Mouse (Mus musculus) liver, embryonic 14.5 days (tissue): ENCODE data around the gene Cd52. TPM values are rescaled to one million over a fixed set of nuclear protein-coding genes. Genes with fewer than 3 reads are reported as not detected.

Experiments
- ATAC-seq: fragments of 200-750 bp; cut with Nextera tagmentation; 2 replicates; pipeline ENCODE4 v1.8.0; 2017; ENCODE audit warnings: moderate number of reproducible peaks, mild to moderate bottlenecking, moderate library complexity; ENCODE audit not compliant: insufficient read depth
- DNase-seq, 3 experiments: peaks; one replicate each; pipeline ENCODE4 v3.0.0-alpha.2; 2012 to 2013; ENCODE audit warnings: low read depth in 3 of 3, low spot score in 3 of 3
- H3K27ac ChIP-seq: fragments of 300-500 bp; sonication (generic); 2 replicates; pipeline ENCODE4 v1.5.1; 2014; ENCODE audit warnings: moderate library complexity, mild to moderate bottlenecking, control low read depth, inconsistent platforms
- H3K27me3 ChIP-seq: fragments of 300-500 bp; sonication (generic); 2 replicates; pipeline ENCODE4 v1.6.1; 2014; ENCODE audit warnings: mild to moderate bottlenecking, low read length, moderate library complexity; ENCODE audit not compliant: control insufficient read depth, insufficient read depth
- H3K36me3 ChIP-seq: fragments of 300-500 bp; sonication (generic); replicated peaks from 2 replicates; pipeline ENCODE4 v1.6.1; 2014; ENCODE audit warnings: low read depth; ENCODE audit not compliant: control insufficient read depth, insufficient read depth
- H3K4me1 ChIP-seq, 2 experiments: fragments of 200-500 bp in 1 of 2; fragments of 300-500 bp in 1 of 2; sonication (generic) in 1 of 2; replicated peaks; 2 replicates each; pipeline ENCODE4 v1.6.1; 2012 to 2014; ENCODE audit warnings: antibody characterized with exemption in 1 of 2, inconsistent platforms in 1 of 2, low read length in 1 of 2; ENCODE audit not compliant: control insufficient read depth in 2 of 2, insufficient read depth in 2 of 2
- H3K4me2 ChIP-seq: fragments of 300-500 bp; sonication (generic); 2 replicates; pipeline ENCODE4 v1.6.1; 2014; ENCODE audit warnings: low read depth, mild to moderate bottlenecking, control low read depth, moderate library complexity
- H3K4me3 ChIP-seq, 2 experiments: fragments of 200-500 bp in 1 of 2; fragments of 300-500 bp in 1 of 2; sonication (generic) in 1 of 2; 2 replicates each; pipeline ENCODE4 v1.5.1; 2012 to 2014; ENCODE audit warnings: low read depth in 2 of 2, low read length in 2 of 2, mild to moderate bottlenecking in 2 of 2, control low read depth in 1 of 2, inconsistent platforms in 1 of 2, moderate library complexity in 1 of 2; ENCODE audit not compliant: insufficient read depth in 1 of 2
- H3K9ac ChIP-seq: fragments of 300-500 bp; sonication (generic); replicated peaks from 2 replicates; pipeline ENCODE4 v1.6.1; 2014; ENCODE audit warnings: mild to moderate bottlenecking, control low read depth, moderate library complexity
- H3K9me3 ChIP-seq: fragments of 300-500 bp; sonication (generic); 2 replicates; pipeline ENCODE4 v1.6.1; 2016; ENCODE audit warnings: low read length, mixed read lengths; ENCODE audit not compliant: control insufficient read depth
- CTCF ChIP-seq: IDR thresholded peaks from 2 replicates; pipeline ENCODE4 v1.5.1; 2016; ENCODE audit warnings: antibody characterized with exemption, low read depth, control low read depth
- EP300 ChIP-seq: IDR thresholded peaks from 2 replicates; pipeline ENCODE4 v1.6.1; 2016; ENCODE audit warnings: antibody characterized with exemption, low read depth
- WGBS: fragments of 180-500 bp; shearing (Covaris S2); extraction: QIAGEN DNeasy Blood & Tissue Kit; methylation state at CpG from one replicate; pipeline ENCODE4 v1.1.7; 2014; ENCODE audit not compliant: insufficient replicate concordance; 5-methylcytosine and 5-hydroxymethylcytosine counted together
- polyA plus RNA-seq, 2 experiments: library from polyadenylated mRNA; depleted of rRNA in 1 of 2; stranded (reverse) in 1 of 2; unstranded in 1 of 2; fragments of >200 nt; fragmentation: Nextera tagmentation in 1 of 2; extraction: Ambion mirVana in 1 of 2; gene quantifications; 2 replicates each; pipeline versions ENCODE4 v1.2.1 to v1.2.3; 2012 to 2014

The Cd52 gene
- polyA plus RNA-seq, 2 experiments: 17.1 to 36.7 TPM

DNA sequence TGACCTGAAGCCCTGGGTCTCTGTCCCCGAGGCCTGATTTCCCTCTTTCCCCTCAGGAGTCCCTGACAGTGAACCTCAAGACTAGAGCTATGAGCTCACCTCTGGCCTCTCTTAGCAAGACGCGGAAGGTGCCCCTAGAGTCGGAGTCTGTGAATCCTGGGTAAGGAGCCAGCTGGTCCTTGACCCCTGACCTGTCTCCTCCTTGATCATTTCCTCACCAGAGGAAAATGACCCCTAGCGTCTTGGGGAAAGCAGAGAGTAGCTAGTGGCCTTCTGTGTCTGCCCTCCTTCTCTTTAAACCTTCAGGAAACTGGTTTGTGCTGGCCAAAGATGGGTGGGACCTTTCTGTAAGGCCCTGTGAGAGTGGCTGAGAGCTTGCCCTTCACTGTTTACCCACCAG, 13.3 kb upstream of the Cd52 start:
- Histone ChIP-seq H3K27ac (no peak overlapping the region), H3K36me3 (no peaks in the 10 kb centered on the region), H3K4me3 (no peak overlapping the region), H3K9me3 (no peaks in the 10 kb centered on the region), H3K4me2 (no peak overlapping the region), H3K27me3 (no peaks in the 10 kb centered on the region), H3K9ac (no peak overlapping the region), H3K4me1 (peaks cover 4 to 41% of the 10 kb centered on the region in 2 experiments; a peak in 3 of 4 replicates)
- 65% methylated on average over 5 of the region's 5 CpGs for WGBS
- ATAC-seq: no peak
- TF ChIP-seq CTCF (no peak), EP300 (no peak)
- DNase-seq: no peak

- H3K4me1 ChIP-seq: peaks cover 4 to 45% of the 10 kb centered on the region in 2 experiments; a peak in 3 of 4 replicates
- no peaks in the 10 kb centered on the region for H3K36me3 ChIP-seq
- no peak for ATAC-seq
- WGBS: 69% methylated on average over 7 of the region's 7 CpGs
- TF ChIP-seq EP300: no peak
- no peak for TF ChIP-seq CTCF
- H3K27ac ChIP-seq: no peak overlapping the region
- H3K4me3 ChIP-seq: no peak overlapping the region
- H3K9ac ChIP-seq: no peak overlapping the region
- H3K27me3 ChIP-seq: no peaks in the 10 kb centered on the region
- no peak for DNase-seq
- no peaks in the 10 kb centered on the region for H3K9me3 ChIP-seq
- H3K4me2 ChIP-seq: no peak overlapping the region
Observed at GRCm38 (mm10) chr4:134107730-134108129, 12.8 kb upstream of the Cd52 start.

GRCm38 (mm10) chr4:134106105-134106504, 11.2 kb upstream of the Cd52 start:
- Histone ChIP-seq H3K27ac (peak overlapping the region; percentile 59), H3K36me3 (no peaks in the 10 kb centered on the region), H3K9ac (no peak overlapping the region; the same call in 1 of the 2 replicates), H3K9me3 (no peaks in the 10 kb centered on the region), H3K4me3 (no peak overlapping the region), H3K27me3 (no peaks in the 10 kb centered on the region), H3K4me1 (peaks cover 0 to 36% of the 10 kb centered on the region in 2 experiments; a peak in 3 of 4 replicates), H3K4me2 (peak overlapping the region; percentile 28)
- DNase-seq (peak in 2 of 3 experiments; percentile 65 to 70), ATAC-seq (peak; percentile 53)
- 11% methylated on average over 7 of the region's 7 CpGs for whole genome bisulfite sequencing
- TF ChIP-seq EP300: peak; percentile 48; the same call in 1 of the 2 replicates
- no peak for TF ChIP-seq CTCF

GRCm38 (mm10) chr4:134102742-134103119, 7.8 kb upstream of the Cd52 start:
- ATAC-seq (peak; percentile 84), DNase-seq (peak in 2 of 3 experiments; percentile 53)
- TF ChIP-seq CTCF (no peak), EP300 (peak; percentile 33; the same call in 1 of the 2 replicates)
- Histone ChIP-seq H3K9ac (peak overlapping the region; percentile 50), H3K9me3 (no peaks in the 10 kb centered on the region), H3K27ac (peak overlapping the region; percentile 41), H3K27me3 (no peaks in the 10 kb centered on the region), H3K36me3 (no peaks in the 10 kb centered on the region), H3K4me3 (peak overlapping the region; percentile 77 to 95), H3K4me2 (peak overlapping the region; percentile 61), H3K4me1 (peaks cover 0 to 30% of the 10 kb centered on the region in 2 experiments; a peak in 3 of 4 replicates)
- WGBS: 2% methylated on average over 21 of the region's 21 CpGs

GRCm38 (mm10) chr4:134101979-134102741, 7.3 kb upstream of the Cd52 start, which contains the start of gene Ubxn11:
Gene Ubxn11, plus strand, starts transcription at chr4:134102570.
- TF ChIP-seq EP300 (no peak), CTCF (no peak)
- H3K4me2 ChIP-seq: peak within 1 kb of the TSS; percentile 61
- H3K4me1 ChIP-seq: peaks cover 0 to 24% of the 10 kb centered on the region in 2 experiments; a peak in 3 of 4 replicates
- peak within 1 kb of the TSS; percentile 50 for H3K9ac ChIP-seq
- ATAC-seq (peak; percentile 92), DNase-seq (peak; percentile 83)
- H3K36me3 ChIP-seq: no peaks in the 10 kb centered on the region
- no peaks in the 10 kb centered on the region for H3K9me3 ChIP-seq
- 14% methylated on average over 34 of the region's 34 CpGs for WGBS
- peak within 1 kb of the TSS; percentile 77 to 95 for H3K4me3 ChIP-seq
- no peaks in the 10 kb centered on the region for H3K27me3 ChIP-seq
- peak within 1 kb of the TSS; percentile 41 for H3K27ac ChIP-seq
